Mouse (Mus musculus) liver, embryonic 13.5 days (tissue): ENCODE results near the gene Slc25a13. TPM values are rescaled to one million over a fixed set of nuclear protein-coding genes. Genes with fewer than 3 reads are reported as not detected.

Experiments
- ATAC-seq: fragments of 200-750 bp; cut with Nextera tagmentation; 2 replicates; pipeline ENCODE4 v1.8.0; 2017; ENCODE audit warnings: low read depth, mild to moderate bottlenecking, moderate number of reproducible peaks, moderate library complexity
- DNase-seq: peaks from one replicate; pipeline ENCODE4 v3.0.0; 2022
- H3K27ac ChIP-seq: fragments of 300-500 bp; sonication (generic); 2 replicates; pipeline ENCODE4 v1.5.1; 2015; ENCODE audit warnings: moderate library complexity, mild to moderate bottlenecking, inconsistent platforms
- H3K27me3 ChIP-seq: fragments of 300-500 bp; sonication (generic); 2 replicates; pipeline ENCODE4 v1.6.1; 2015; ENCODE audit warnings: mild to moderate bottlenecking, inconsistent platforms
- H3K36me3 ChIP-seq: fragments of 300-500 bp; sonication (generic); 2 replicates; pipeline ENCODE4 v1.6.1; 2015; ENCODE audit warnings: mild to moderate bottlenecking, inconsistent platforms
- H3K4me1 ChIP-seq: fragments of 300-500 bp; sonication (generic); replicated peaks from 2 replicates; pipeline ENCODE4 v1.6.1; 2015; ENCODE audit warnings: inconsistent platforms
- H3K4me2 ChIP-seq: fragments of 300-500 bp; sonication (generic); 2 replicates; pipeline ENCODE4 v1.6.1; 2015; ENCODE audit warnings: inconsistent platforms, mild to moderate bottlenecking, moderate library complexity
- H3K4me3 ChIP-seq: fragments of 300-500 bp; sonication (generic); replicated peaks from 2 replicates; pipeline ENCODE4 v1.5.1; 2015; ENCODE audit warnings: mild to moderate bottlenecking, inconsistent platforms
- H3K9ac ChIP-seq: fragments of 300-500 bp; sonication (generic); 2 replicates; pipeline ENCODE4 v1.6.1; 2015; ENCODE audit warnings: mild to moderate bottlenecking, inconsistent platforms
- H3K9me3 ChIP-seq: fragments of 300-500 bp; sonication (generic); replicated peaks from 2 replicates; pipeline ENCODE4 v1.6.1; 2016; ENCODE audit warnings: inconsistent platforms
- WGBS: fragments of 180-500 bp; shearing (Covaris S2); methylation state at CpG from one replicate; pipeline ENCODE4 v1.1.7; 2015; ENCODE audit not compliant: insufficient replicate concordance; 5-methylcytosine and 5-hydroxymethylcytosine counted together
- polyA plus RNA-seq: library from polyadenylated mRNA; unstranded; fragments of >200 nt; fragmentation: Nextera tagmentation; extraction: Ambion mirVana; gene quantifications from 2 replicates; pipeline ENCODE4 v1.2.1, GENCODE M21; 2015

Slc25a13 gene
- 30.1 and 40.9 TPM in 2 replicates for polyA plus RNA-seq

DNA sequence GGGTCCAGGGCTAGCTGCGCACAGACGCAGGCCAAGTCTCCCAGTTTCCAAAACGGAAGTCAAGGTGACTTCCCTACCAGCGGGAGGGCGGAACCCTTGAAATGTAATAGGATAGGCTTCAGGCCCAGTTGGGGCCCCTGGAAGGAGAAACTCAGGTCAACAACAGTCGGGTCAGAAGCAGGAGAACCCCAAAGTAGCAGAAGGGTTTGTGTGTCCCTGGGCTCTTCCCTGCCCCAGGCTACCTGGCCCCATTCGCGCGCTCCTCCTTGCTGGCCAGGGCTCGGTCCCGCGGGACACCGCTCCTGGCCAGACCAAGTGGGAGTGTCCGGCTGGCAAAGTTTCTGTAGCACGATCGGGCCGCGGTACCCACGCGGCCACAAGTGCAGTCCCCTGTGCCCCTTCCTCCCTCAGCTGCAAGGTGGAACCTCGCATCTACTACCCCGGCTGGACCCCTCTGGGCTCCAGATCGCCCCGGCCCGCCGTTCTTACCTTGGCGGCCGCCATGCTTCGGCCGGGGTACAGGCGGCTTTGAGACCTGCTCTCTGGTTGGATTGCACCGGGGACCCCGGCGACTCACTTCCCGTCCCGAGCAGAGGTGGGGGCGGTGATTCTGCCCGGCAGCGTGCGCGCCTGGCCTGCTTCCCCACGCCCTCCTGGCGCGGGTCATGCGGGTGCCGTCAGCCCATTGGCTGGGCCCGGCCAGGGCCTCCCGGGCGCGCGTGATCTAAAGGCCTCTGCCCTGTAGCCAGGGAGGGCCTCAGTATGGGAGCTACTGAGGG is at the start of gene Slc25a13:
Gene Slc25a13 (minus strand): TSS at position 667 of the 779 bp plus-strand sequence.
- H3K27me3 ChIP-seq: no peaks in the 10 kb centered on the region; the same call in 1 of the 2 replicates
- no peaks in the 10 kb centered on the region for H3K9me3 ChIP-seq
- H3K9ac ChIP-seq: peak within 1 kb of the TSS; percentile 83
- peak; percentile 75 for DNase-seq
- H3K36me3 ChIP-seq: no peaks in the 10 kb centered on the region
- peak within 1 kb of the TSS; percentile 90 for H3K4me2 ChIP-seq
- peak within 1 kb of the TSS; percentile 77 for H3K4me3 ChIP-seq
- under 1% methylated on average over 51 of the region's 51 CpGs for WGBS
- peaks cover 32% of the 10 kb centered on the region for H3K4me1 ChIP-seq
- ATAC-seq: peak; percentile 97
- H3K27ac ChIP-seq: peak within 1 kb of the TSS; percentile 72

DNA sequence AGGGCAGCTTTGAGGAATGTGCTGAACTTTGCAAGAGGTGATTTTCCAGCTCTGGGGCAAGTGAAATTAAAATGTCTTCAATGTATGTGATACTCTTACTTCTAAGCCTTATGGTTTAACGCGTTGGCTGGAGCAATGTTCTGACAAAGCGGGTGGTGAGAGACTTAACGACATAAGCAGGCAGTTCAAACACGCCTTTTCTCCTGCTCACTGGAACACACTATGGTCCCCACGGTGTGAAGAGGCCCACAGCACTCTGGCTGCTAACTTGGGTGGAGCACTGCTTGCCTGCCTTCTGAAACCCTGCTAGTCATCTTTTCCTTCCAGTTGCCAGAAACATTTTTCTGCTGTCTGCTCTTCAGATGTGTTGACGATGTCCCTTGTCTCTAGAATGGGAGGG is 48.8 kb upstream of the Slc25a13 start:
- WGBS: 77% methylated on average over 7 of the region's 7 CpGs

DNA sequence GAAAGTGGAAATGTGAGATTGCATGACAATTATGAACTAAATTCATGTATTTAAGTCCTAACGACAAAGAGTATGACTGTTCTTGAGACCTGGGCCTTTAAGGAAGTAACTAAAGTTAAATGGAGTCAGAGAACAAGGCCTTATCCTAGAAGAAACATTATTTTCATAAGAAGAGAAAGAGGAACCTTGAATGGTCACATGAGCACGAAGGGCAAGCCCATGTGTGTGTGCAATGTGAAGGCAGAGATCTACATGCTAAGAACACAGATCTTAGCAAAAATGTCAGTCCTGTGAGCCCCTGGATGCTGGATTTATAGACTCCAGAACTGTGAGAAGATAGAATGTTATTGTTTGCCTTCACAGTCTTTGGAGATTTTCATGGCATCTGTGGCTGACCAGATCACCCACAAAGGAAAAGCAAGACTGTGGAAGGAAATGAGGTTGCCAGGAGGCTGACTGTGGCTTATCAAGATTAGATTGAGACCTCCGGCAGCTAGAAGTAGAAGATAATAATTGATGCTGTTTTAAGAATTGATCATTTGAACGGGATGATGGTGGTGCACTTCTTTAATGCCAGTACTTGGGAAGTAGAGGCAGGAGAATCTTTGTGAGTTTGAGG is 46.4 kb upstream of the Slc25a13 start:
- Histone ChIP-seq H3K4me1 (no peaks in the 10 kb centered on the region), H3K27ac (no peak overlapping the region), H3K9ac (no peak overlapping the region), H3K27me3 (no peaks in the 10 kb centered on the region), H3K9me3 (no peaks in the 10 kb centered on the region), H3K4me3 (no peak overlapping the region), H3K4me2 (no peak overlapping the region), H3K36me3 (no peaks in the 10 kb centered on the region)
- WGBS: 25% methylated on average over 4 of the region's 4 CpGs
- no peak for ATAC-seq
- no peak for DNase-seq

More for the DNA sequence above, 48.8 kb upstream of the Slc25a13 start:
- H3K4me3 ChIP-seq: no peak overlapping the region
- H3K27me3 ChIP-seq: no peaks in the 10 kb centered on the region
- ATAC-seq (no peak), DNase-seq (no peak)
- H3K9me3 ChIP-seq: no peaks in the 10 kb centered on the region
- no peak overlapping the region for H3K27ac ChIP-seq
- H3K36me3 ChIP-seq: no peaks in the 10 kb centered on the region
- no peak overlapping the region for H3K4me2 ChIP-seq
- H3K4me1 ChIP-seq: no peaks in the 10 kb centered on the region
- H3K9ac ChIP-seq: no peak overlapping the region

DNA sequence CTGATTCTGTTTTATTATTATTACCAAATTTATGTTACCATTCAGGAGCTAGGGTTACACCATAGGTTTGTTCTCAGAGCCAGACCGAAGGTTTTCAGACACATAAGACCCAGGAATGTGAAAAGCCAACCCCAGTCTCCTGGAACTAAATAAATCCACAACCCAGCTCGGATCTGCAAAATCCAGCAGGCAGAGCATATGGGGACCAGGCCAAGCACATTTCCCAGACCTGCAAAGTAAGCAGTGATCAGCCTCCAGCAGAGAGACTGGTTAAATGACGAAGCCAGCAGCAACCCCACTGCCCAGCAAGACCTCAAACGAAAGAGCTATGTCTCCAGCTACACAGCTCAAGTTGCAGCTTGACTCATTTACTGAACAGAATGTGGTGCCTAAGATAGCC is 43.9 kb upstream of the Slc25a13 start:
- Histone ChIP-seq H3K36me3 (no peaks in the 10 kb centered on the region), H3K9me3 (no peaks in the 10 kb centered on the region), H3K4me3 (no peak overlapping the region), H3K4me2 (no peak overlapping the region), H3K4me1 (no peaks in the 10 kb centered on the region), H3K27ac (no peak overlapping the region), H3K9ac (no peak overlapping the region), H3K27me3 (no peaks in the 10 kb centered on the region)
- WGBS: 56% methylated on average over 4 of the region's 4 CpGs
- DNase-seq: no peak
- no peak for ATAC-seq

DNA sequence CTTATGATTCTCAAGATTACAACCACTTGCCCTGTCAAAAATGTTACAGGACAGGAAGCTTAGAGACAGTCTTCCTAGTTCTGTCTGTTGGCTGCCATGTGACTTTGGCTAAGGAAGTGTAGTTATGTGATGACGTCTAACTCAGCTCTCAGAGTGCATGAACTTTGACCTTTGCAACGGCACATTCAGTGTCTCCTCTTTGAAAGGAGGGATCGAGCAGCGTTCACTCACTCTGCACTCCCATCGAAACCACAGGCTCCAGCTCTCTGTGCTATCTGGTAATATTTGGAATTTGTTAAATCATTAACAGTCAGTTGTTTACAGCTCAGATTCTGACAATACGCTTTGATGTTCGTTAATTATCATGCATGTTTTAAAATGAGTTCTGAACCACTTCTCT is 31.5 kb upstream of the Slc25a13 start:
- no peaks in the 10 kb centered on the region for H3K4me1 ChIP-seq
- H3K9ac ChIP-seq: no peak overlapping the region
- no peaks in the 10 kb centered on the region for H3K36me3 ChIP-seq
- H3K27me3 ChIP-seq: no peaks in the 10 kb centered on the region
- WGBS: 51% methylated on average over 7 of the region's 7 CpGs
- DNase-seq (no peak), ATAC-seq (peak; percentile 23; the same call in 1 of the 2 replicates)
- H3K9me3 ChIP-seq: no peaks in the 10 kb centered on the region
- no peak overlapping the region for H3K27ac ChIP-seq
- H3K4me3 ChIP-seq: no peak overlapping the region
- no peak overlapping the region for H3K4me2 ChIP-seq

DNA sequence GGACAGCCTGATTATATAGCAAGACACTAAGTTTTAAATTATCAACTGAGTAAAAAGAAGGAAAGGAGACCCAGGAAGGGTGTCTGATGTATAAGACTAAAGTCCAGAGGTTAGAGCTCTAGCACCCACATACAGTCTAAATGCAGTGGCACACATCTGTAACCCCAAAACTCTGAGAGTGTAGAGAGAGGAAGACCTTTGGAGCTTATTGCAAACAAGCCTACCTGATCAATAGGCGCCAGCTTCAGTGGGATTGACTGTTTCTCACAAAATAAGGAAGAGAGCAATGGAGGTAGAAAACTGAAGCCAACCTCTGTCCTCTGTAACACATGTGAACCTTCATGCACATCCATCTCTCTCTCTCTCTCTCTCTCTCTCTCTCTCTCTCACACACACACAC is 26.9 kb upstream of the Slc25a13 start:
- H3K4me3 ChIP-seq: no peak overlapping the region
- no peaks in the 10 kb centered on the region for H3K4me1 ChIP-seq
- H3K9me3 ChIP-seq: no peaks in the 10 kb centered on the region
- no peak overlapping the region for H3K9ac ChIP-seq
- H3K27ac ChIP-seq: no peak overlapping the region
- WGBS: 34% methylated on average over 1 of the region's 1 CpGs
- DNase-seq: no peak
- no peak for ATAC-seq
- H3K4me2 ChIP-seq: no peak overlapping the region
- no peaks in the 10 kb centered on the region for H3K36me3 ChIP-seq
- no peaks in the 10 kb centered on the region for H3K27me3 ChIP-seq

DNA sequence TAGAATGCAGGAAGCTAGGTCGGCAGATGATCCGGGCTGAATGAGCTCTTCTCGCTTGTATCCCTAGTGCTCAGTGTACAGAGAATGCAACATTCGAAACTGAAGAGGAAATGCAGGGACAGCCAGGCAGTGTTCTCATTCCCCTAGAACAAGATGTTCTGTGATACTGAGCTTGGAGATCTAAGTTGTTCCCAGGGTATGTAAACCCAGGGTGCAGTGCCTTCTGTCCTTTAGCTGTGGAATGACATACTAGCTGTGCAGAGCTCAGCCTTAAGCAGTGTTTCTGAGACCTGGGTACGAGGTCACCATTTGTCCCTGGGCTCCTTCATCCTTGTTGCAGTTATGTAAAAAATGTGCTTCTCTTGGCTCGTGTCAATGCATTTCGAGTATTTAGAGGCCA is 25.1 kb upstream of the Slc25a13 start:
- Histone ChIP-seq H3K9me3 (no peaks in the 10 kb centered on the region), H3K36me3 (no peaks in the 10 kb centered on the region), H3K4me1 (no peaks in the 10 kb centered on the region), H3K27me3 (no peaks in the 10 kb centered on the region), H3K4me3 (no peak overlapping the region), H3K9ac (no peak overlapping the region), H3K4me2 (no peak overlapping the region), H3K27ac (no peak overlapping the region)
- WGBS: 65% methylated on average over 7 of the region's 7 CpGs
- no peak for DNase-seq
- ATAC-seq: no peak

DNA sequence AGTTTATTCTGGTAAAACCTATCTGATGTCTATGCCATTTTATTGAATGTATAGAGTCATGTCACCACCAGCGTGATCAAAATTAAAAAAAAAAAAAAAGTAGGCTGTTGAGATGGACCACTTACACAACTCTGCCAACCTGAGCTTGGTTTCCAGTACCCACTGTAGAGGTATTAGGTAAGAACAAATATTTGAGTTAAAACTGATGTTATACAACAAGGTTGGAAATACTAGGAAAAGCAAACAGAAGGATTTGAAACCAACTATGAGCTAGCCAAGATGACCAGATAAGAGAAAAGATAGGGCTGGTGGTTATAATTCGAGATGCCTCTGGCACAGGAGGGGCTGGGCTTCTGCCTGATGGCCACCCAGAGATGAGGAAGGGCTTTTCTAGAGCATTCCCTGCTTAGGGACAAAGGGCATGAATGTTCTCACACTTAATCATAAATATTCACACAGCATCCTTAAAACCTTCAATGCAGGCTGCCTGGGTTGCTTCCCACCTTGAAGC is 19.9 kb upstream of the Slc25a13 start:
- H3K9me3 ChIP-seq: no peaks in the 10 kb centered on the region
- no peak overlapping the region for H3K4me2 ChIP-seq
- ATAC-seq: no peak
- H3K36me3 ChIP-seq: no peaks in the 10 kb centered on the region
- no peak for DNase-seq
- H3K4me1 ChIP-seq: no peaks in the 10 kb centered on the region
- WGBS: 67% methylated on average over 2 of the region's 2 CpGs
- H3K4me3 ChIP-seq: no peak overlapping the region
- H3K9ac ChIP-seq: no peak overlapping the region
- no peaks in the 10 kb centered on the region for H3K27me3 ChIP-seq
- no peak overlapping the region for H3K27ac ChIP-seq

DNA sequence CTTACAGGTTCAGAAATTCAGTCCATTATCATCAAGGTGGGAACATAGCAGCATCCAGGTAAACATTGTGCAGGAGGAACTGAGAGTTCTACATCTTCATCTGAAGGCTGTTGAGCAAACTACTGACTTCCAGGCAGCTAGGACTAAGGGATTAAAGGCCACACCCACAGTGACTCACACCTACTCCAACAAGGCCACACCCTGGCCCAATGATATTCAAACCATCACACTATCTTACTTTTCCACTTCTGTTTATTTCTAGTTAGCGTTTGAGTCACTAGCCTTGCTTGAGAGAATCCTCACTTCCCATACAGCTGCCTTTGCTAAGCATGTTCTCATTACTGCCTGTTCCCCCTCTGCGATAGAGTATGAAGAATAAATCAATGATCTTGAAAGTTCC is 13.3 kb upstream of the Slc25a13 start:
- Histone ChIP-seq H3K9ac (no peak overlapping the region), H3K36me3 (no peaks in the 10 kb centered on the region), H3K4me3 (no peak overlapping the region), H3K27ac (no peak overlapping the region), H3K4me1 (no peaks in the 10 kb centered on the region), H3K27me3 (no peaks in the 10 kb centered on the region), H3K4me2 (no peak overlapping the region), H3K9me3 (no peaks in the 10 kb centered on the region)
- DNase-seq: no peak
- 61% methylated on average over 2 of the region's 2 CpGs for WGBS
- ATAC-seq: no peak

DNA sequence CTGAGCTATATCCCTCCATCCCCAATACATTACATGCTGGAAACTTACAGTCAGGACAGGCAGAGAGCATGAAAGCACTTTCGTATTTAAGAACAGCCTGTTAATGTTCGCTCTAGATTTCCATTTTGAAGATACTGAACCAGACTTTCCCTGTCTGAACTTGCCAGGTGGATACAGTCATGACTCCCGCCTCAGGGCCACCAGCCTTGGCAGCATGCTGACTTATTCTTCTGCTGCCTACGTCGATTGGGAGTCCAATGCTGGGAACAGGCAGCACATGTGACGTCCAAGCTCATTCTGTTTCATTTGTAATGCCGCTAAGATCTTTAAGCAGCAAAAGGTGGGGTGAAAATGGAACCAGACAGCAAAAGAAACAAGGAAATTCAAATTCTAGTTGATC is 5.7 kb upstream of the Slc25a13 start:
- no peak for DNase-seq
- Histone ChIP-seq H3K4me3 (no peak overlapping the region), H3K4me2 (no peak overlapping the region), H3K27ac (no peak overlapping the region), H3K4me1 (peaks cover 1% of the 10 kb centered on the region; the same call in 1 of the 2 replicates), H3K9ac (no peak overlapping the region), H3K9me3 (no peaks in the 10 kb centered on the region), H3K27me3 (no peaks in the 10 kb centered on the region; the same call in 1 of the 2 replicates), H3K36me3 (no peaks in the 10 kb centered on the region)
- WGBS: 67% methylated on average over 7 of the region's 7 CpGs
- no peak for ATAC-seq

DNA sequence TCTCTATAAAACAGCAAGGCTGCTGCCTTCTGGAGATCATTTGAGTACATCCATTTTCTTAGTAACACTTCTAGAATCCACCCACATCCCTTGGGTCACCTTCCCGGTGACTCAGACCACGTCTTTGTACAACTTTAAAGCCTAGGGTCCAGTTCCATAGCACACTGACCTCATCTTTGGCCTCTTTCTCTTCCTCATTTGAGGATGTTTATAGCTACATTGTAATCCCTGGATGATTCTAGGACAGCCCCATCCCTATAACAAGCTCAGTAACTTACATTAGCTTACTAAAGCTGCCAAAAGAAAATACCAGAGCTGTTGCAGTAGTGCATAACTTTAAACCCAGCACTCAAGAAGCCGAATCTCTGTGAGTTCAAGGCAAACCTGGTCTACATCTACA is 3.6 kb upstream of the Slc25a13 start:
- WGBS: 69% methylated on average over 3 of the region's 3 CpGs
- no peak overlapping the region for H3K4me3 ChIP-seq

More for the DNA sequence above, 3.6 kb upstream of the Slc25a13 start:
- DNase-seq: no peak
- Histone ChIP-seq H3K9me3 (no peaks in the 10 kb centered on the region), H3K9ac (no peak overlapping the region), H3K36me3 (no peaks in the 10 kb centered on the region), H3K27me3 (no peaks in the 10 kb centered on the region; the same call in 1 of the 2 replicates), H3K4me2 (no peak overlapping the region), H3K4me1 (peaks cover 18% of the 10 kb centered on the region), H3K27ac (no peak overlapping the region)
- ATAC-seq: no peak
